Mouse (Mus musculus) WW6 (cell line): ENCODE data around the gene Ccnjl.
A peak's percentile ranks its signal among the peaks of the same experiment; 100 is the strongest.

Experiments used
- DNase-seq: peaks from one replicate; pipeline ENCODE4 v3.0.0-alpha.2; 2013; ENCODE audit warnings: low read depth, low spot score

The Ccnjl gene

GRCm38 (mm10) chr11:43624341-43624740 lies 95.8 kb downstream of the Ccnjl start:
- no peak for DNase-seq

DNA sequence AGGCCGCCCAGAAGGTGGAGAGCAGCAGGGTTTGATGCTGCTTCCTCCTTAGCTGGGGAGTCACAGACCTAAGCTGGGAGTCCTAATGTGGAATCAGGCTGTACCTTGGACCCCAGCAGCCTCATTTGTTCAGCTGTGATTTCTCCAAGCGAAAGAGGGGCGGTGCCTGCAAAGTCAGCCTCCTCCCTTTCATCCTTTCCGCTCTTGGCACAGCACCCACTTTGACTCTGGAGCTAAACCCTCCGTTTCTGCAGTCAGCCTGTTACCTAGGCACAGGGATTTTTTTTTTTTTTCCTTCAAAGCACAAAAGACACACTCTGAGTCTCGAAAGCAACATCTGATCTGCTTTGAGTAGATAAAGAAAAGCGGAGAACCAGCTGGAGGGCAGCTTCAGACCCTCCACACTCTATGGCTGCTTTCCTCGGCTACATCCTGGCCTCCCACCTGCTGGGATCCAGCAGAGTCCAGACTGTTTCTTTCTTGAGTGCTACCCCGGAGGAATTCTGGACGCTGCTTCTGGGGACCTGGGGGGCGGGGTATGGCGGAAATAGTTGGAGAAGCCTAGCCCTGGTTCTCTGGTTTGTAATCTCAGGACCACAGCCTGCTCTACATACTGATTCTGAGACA lies 97.8 kb downstream of the Ccnjl start:
- peak; percentile 55 for DNase-seq

GRCm38 (mm10) chr11:43626927-43627645 lies 98.5 kb downstream of the Ccnjl start:
- DNase-seq = no peak

GRCm38 (mm10) chr11:43631645-43632044 lies 103.1 kb downstream of the Ccnjl start:
- DNase-seq = no peak

- DNase-seq = no peak
These were observed 104.0 kb downstream of the Ccnjl start for GRCm38 (mm10) chr11:43632566-43632965.

- no peak for DNase-seq
These were observed 104.6 kb downstream of the Ccnjl start for GRCm38 (mm10) chr11:43633165-43633564.

DNA sequence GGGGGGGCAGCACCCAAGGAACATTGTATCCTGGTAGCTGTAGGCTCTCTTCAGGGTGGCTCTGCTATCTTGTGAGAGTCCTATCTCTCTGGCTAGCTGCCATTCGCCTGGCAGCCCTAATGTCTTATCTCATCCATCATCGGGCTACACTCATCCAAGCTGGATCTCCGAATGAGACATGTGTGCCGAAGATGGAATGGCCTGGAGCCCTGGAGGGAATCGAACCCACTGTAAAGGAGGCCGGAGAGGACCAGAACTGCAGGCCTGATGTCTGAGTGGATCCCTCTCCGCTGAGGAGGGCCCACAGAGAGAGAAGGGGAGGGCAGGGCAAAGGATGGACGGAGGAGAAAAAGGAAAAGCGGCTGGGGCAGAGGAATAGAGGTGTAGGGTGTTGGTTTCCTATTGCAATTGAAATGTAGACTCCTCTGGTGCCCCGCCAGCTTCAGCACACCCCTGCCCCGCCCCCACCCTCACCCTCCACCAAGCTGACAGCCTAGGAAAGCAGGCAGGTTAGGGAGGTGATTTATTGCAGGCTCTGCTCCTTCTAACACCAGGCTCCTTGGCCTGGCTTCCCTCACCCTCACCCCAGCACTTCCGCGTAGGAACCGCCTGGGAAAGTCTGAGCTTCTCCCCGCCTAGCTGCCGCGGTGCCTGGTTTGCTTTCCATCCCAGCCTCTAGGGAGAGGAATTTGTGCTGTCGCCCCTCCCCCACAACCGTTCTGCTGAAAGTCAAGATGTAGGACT lies 105.2 kb downstream of the Ccnjl start:
- peak; percentile 86 for DNase-seq
